Comparison of ENCODE assay signal across 10 mouse cellular contexts in genomic region chr6:5720716-5721115, GRCm38 (mm10). TPM values are rescaled to one million over a fixed set of nuclear protein-coding genes. Genes with fewer than 3 reads are reported as not detected.
DNase-seq lines count a peak whose midpoint lies in the region; ATAC-seq and TF ChIP-seq lines count a peak whose summit lies in the region.
"Not testable (repeated sequence)": the region's sequence is repeated elsewhere in the genome, so short reads cannot be mapped to it uniquely, and the experiment has no call there.
"Had no signal": no experiment of that assay in that cellular context is flagged by ENCODE, and none has a peak within 500 bp of the region (broad histone marks: within the 10 kb centered on the region; RNA-seq: fewer than 3 reads in every experiment).

No protein-coding gene starts in this region.

- not testable (repeated sequence) for TF ChIP-seq CTCF in MEL (IDR thresholded peaks at IDR 0.05 in 2 of 3, conservative IDR thresholded peaks at IDR 0.05 in 1 of 3; ENCODE audit: control insufficient read depth in 1 of 3, insufficient read depth in 1 of 3, low read depth in 2 of 3, low read length in 3 of 3, poor library complexity in 1 of 3, severe bottlenecking in 1 of 3); lung, embryonic 14.5 days (IDR thresholded peaks at IDR 0.05; ENCODE audit: low read depth); lung, postnatal 0 days (IDR thresholded peaks at IDR 0.05)

- TF ChIP-seq EP300 in MEL (IDR thresholded peaks at IDR 0.05; ENCODE audit: low read depth in 1 of 2, low read length in 2 of 2); lung, postnatal 0 days (IDR thresholded peaks at IDR 0.05): not testable (repeated sequence)

- ATAC-seq in embryonic facial prominence, embryonic 14.5 days (ENCODE audit: low read depth); lung, embryonic 14.5 days (ENCODE audit: insufficient read depth); lung, postnatal 0 days: not testable (repeated sequence)

- H3K79me2 ChIP-seq in MEL (ENCODE audit: control insufficient read depth, insufficient read depth, low read length, poor library complexity), result not testable (repeated sequence)

- not testable (repeated sequence) for H3K9me3 ChIP-seq in MEL (replicated peaks; ENCODE audit: insufficient read depth, low read length); embryonic facial prominence, embryonic 14.5 days (ENCODE audit: control insufficient read depth, low read length); lung, embryonic 14.5 days (ENCODE audit: low read depth, low read length); lung, postnatal 0 days (ENCODE audit: low read length)

- H3K36me3 ChIP-seq in MEL (ENCODE audit: control insufficient read depth in 1 of 2, insufficient read depth in 2 of 2, low read length in 2 of 2); embryonic facial prominence, embryonic 14.5 days (ENCODE audit: control insufficient read depth, insufficient read depth, low read length); lung, embryonic 14.5 days (ENCODE audit: insufficient read depth); lung, postnatal 0 days (ENCODE audit: insufficient read depth, low read length): not testable (repeated sequence)

- not testable (repeated sequence) for TF ChIP-seq RAD21 in MEL (IDR thresholded peaks at IDR 0.05; ENCODE audit: low read depth, low read length)

- H3K9ac ChIP-seq in MEL (ENCODE audit: control insufficient read depth, low read depth, low read length, poor library complexity, severe bottlenecking); embryonic facial prominence, embryonic 14.5 days (ENCODE audit: low read depth, low read length); lung, embryonic 14.5 days; lung, postnatal 0 days (replicated peaks; ENCODE audit: low read depth): not testable (repeated sequence)

- not testable (repeated sequence) for H3K4me3 ChIP-seq in MEL (ENCODE audit: control insufficient read depth in 1 of 2, insufficient read depth in 1 of 2, low read depth in 2 of 2, low read length in 2 of 2); embryonic facial prominence, embryonic 14.5 days (ENCODE audit: low read depth, low read length); lung, embryonic 14.5 days (ENCODE audit: low read depth, low read length); lung, postnatal 0 days (ENCODE audit: low read depth, low read length)

- not testable (repeated sequence) for H3K27me3 ChIP-seq in MEL (ENCODE audit: control insufficient read depth in 1 of 2, insufficient read depth in 2 of 2, low read length in 2 of 2); embryonic facial prominence, embryonic 14.5 days (replicated peaks; ENCODE audit: control insufficient read depth, insufficient read depth, low read length); lung, embryonic 14.5 days (ENCODE audit: insufficient read depth, low read length); lung, postnatal 0 days (replicated peaks; ENCODE audit: insufficient read depth, low read length)

- H3K27ac ChIP-seq in MEL (ENCODE audit: control insufficient read depth, low read depth, low read length); embryonic facial prominence, embryonic 14.5 days (replicated peaks; ENCODE audit: low read depth, low read length); lung, embryonic 14.5 days (ENCODE audit: low read depth); lung, postnatal 0 days (ENCODE audit: low read length): not testable (repeated sequence)

- H3K4me2 ChIP-seq in embryonic facial prominence, embryonic 14.5 days (ENCODE audit: low read depth, low read length); lung, embryonic 14.5 days; lung, postnatal 0 days (replicated peaks; ENCODE audit: low read depth, low read length): not testable (repeated sequence)

- not testable (repeated sequence) for H3K4me1 ChIP-seq in MEL (ENCODE audit: control insufficient read depth in 1 of 2, insufficient read depth in 2 of 2, low read length in 2 of 2); embryonic facial prominence, embryonic 14.5 days (ENCODE audit: control insufficient read depth, insufficient read depth, low read length); lung, embryonic 14.5 days (ENCODE audit: insufficient read depth); lung, postnatal 0 days (ENCODE audit: insufficient read depth, low read depth, low read length)

- TF ChIP-seq POLR2A in MEL (IDR thresholded peaks at IDR 0.05; ENCODE audit: control insufficient read depth in 1 of 2, insufficient read depth in 1 of 2, low read depth in 1 of 2, low read length in 2 of 2, poor library complexity in 1 of 2), result not testable (repeated sequence)

- DNase-seq in ES-CJ7 (ENCODE audit: low read depth, low spot score) (peak; percentile 40), MEL (ENCODE audit: low read depth, low spot score) (peak; percentile 2), R1 (ENCODE audit: low read depth, low spot score) (peak; percentile 71)
- peak; percentile 31 for DNase-seq in embryonic facial prominence, embryonic 14.5 days (ENCODE audit: low spot score)
- peak; percentile 57 for DNase-seq in lung, embryonic 14.5 days
- peak; percentile 14 for DNase-seq in lung, postnatal 0 days (ENCODE audit: low spot score)

RNA-seq across cellular contexts. Expression of gene Dync1i1, which starts 4.7 kb away (rescaled TPM):
- total RNA-seq in MEL (2012; rRNA removed), result not detected in 2 replicates
- not detected for polyA plus RNA-seq in MEL (2012; ENCODE audit: insufficient read depth in 1 of 2, insufficient read length in 2 of 2, low read depth in 1 of 2, low replicate concordance in 2 of 2, missing spikeins in 1 of 2)
- polyA plus RNA-seq in embryonic facial prominence, embryonic 14.5 days (2014; fragmentation: Nextera tagmentation; extraction: Ambion mirVana), result 14.3 and 15.5 TPM in 2 replicates
- 0.62 and 0.71 TPM in 2 replicates for polyA plus RNA-seq in lung, embryonic 14.5 days (2014; fragmentation: Nextera tagmentation; extraction: Ambion mirVana)
- 0.57 and 0.82 TPM in 2 replicates for polyA plus RNA-seq in lung, postnatal 0 days (2015; fragmentation: Nextera tagmentation; extraction: Ambion mirVana)
- total RNA-seq: CH12.LX had no signal
- polyA plus RNA-seq: activated CD4-positive, CD25-positive, alpha-beta regulatory T cell, adult 4 months; CD4-positive, CD25-positive, alpha-beta regulatory T cell, adult 4 months; G1E had no signal

Comparison
In these comparisons a context has a peak if more than half of its experiments do, and no peak if none do; other contexts are left out.
1. DNase-seq: peak in every context shown above with its lines; median percentile 71 in R1; 57 in lung, embryonic 14.5 days; 40 in ES-CJ7; 31 in embryonic facial prominence, embryonic 14.5 days; 14 in lung, postnatal 0 days; 2 in MEL.